Comparison of ENCODE assay signal across 10 mouse cellular contexts in genomic region chr6:145417014-145417719, GRCm38 (mm10).
A peak's percentile ranks its signal among the peaks of the same experiment; 100 is the strongest.
DNase-seq lines count a peak whose midpoint lies in the region; ATAC-seq lines count a peak whose summit lies in the region.
"Had no signal": no experiment of that assay in that cellular context is flagged by ENCODE, and none has a peak within 500 bp of the region (broad histone marks: within the 10 kb centered on the region; RNA-seq: fewer than 3 reads in every experiment).

No protein-coding gene starts in this region.

- H3K27ac ChIP-seq in forebrain, embryonic 10.5 days, result no peak overlapping the region
- no peak overlapping the region for H3K27ac ChIP-seq in forebrain, embryonic 13.5 days
- H3K27ac ChIP-seq: heart, embryonic 15.5 days had no signal

- H3K4me3 ChIP-seq in forebrain, embryonic 10.5 days, result no peak overlapping the region
- H3K4me3 ChIP-seq in forebrain, embryonic 13.5 days, result no peak overlapping the region
- H3K4me3 ChIP-seq: heart, embryonic 15.5 days; myocyte had no signal

- no peaks in the 10 kb centered on the region for H3K27me3 ChIP-seq in forebrain, embryonic 10.5 days (ENCODE audit: poor library complexity, severe bottlenecking)
- H3K27me3 ChIP-seq in forebrain, embryonic 13.5 days, result no peaks in the 10 kb centered on the region
- H3K27me3 ChIP-seq: heart, embryonic 15.5 days had no signal

- H3K4me2 ChIP-seq in forebrain, embryonic 13.5 days, result no peak overlapping the region
- H3K4me2 ChIP-seq: heart, embryonic 15.5 days had no signal

- no peaks in the 10 kb centered on the region for H3K36me3 ChIP-seq in forebrain, embryonic 10.5 days (replicated peaks)
- no peaks in the 10 kb centered on the region for H3K36me3 ChIP-seq in forebrain, embryonic 13.5 days (ENCODE audit: poor library complexity, severe bottlenecking)
- H3K36me3 ChIP-seq: heart, embryonic 15.5 days had no signal

- ATAC-seq in forebrain, embryonic 13.5 days, result no peak

- H3K9ac ChIP-seq in forebrain, embryonic 13.5 days, result no peak overlapping the region
- H3K9ac ChIP-seq: heart, embryonic 15.5 days had no signal

- no peaks in the 10 kb centered on the region for H3K9me3 ChIP-seq in forebrain, embryonic 10.5 days
- H3K9me3 ChIP-seq in forebrain, embryonic 13.5 days (replicated peaks), result no peaks in the 10 kb centered on the region
- H3K9me3 ChIP-seq: heart, embryonic 15.5 days had no signal

- WGBS in forebrain, embryonic 10.5 days, result 77% methylated on average over 16 of the region's 16 CpGs
- WGBS in forebrain, embryonic 13.5 days, result 75% methylated on average over 16 of the region's 16 CpGs

- H3K4me1 ChIP-seq in forebrain, embryonic 10.5 days, result no peaks in the 10 kb centered on the region
- no peaks in the 10 kb centered on the region for H3K4me1 ChIP-seq in forebrain, embryonic 13.5 days
- H3K4me1 ChIP-seq: heart, embryonic 15.5 days had no signal

- intact Hi-C loops in heart, postnatal 10 days (cut with DNase I), result no loop called here

- peak; percentile 41 for DNase-seq in forebrain, embryonic 10.5 days (ENCODE audit: extremely low spot score, low spot score)
- peak; percentile 50 for DNase-seq in ovary, postnatal 14 days (ENCODE audit: low spot score)
- DNase-seq in ovary, adult 18-20 months (ENCODE audit: low spot score), result no peak
- DNase-seq in cerebellum, adult 9-11 months, result peak; percentile 5
- DNase-seq in heart, postnatal 10 days, result peak; percentile 54 to 79
- DNase-seq in lung, postnatal 14 days, result peak; percentile 73
- DNase-seq in spleen, postnatal 36 days (ENCODE audit: low spot score in 2 of 2), result peak; percentile 22 to 32
